Mouse (Mus musculus): ENCODE data around the gene Tfrc. TPM values are rescaled to one million over a fixed set of nuclear protein-coding genes. Genes with fewer than 3 reads are reported as not detected.
"Not testable (repeated sequence)": the region's sequence is repeated elsewhere in the genome, so short reads cannot be mapped to it uniquely, and the experiment has no call there.

Gene Tfrc
- polyA plus RNA-seq, 1 experiment from 2014 or later = 71.9 TPM

DNA sequence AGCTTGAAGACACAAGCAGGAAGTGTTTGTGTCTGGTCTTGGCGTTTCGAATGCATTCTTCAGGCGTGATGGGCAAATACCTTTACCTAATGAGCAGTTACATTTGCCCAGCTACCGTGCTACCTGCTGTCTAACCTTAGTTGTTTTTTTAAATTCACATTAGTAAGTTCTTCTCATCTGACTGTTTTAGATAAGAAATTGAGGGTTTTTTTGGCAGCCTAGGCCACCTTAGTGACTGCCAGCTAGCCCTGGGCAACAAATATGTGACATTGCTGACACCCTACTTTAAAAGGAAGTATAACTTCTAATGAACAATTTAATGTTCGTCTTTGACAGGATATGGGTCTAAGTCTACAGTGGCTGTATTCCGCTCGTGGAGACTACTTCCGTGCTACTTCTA, 19.4 kb downstream of the Tfrc start:
- Histone ChIP-seq H3K36me3 (peaks cover 100% of the 10 kb centered on the region), H3K27me3 (ENCODE audit: low read depth, poor library complexity, severe bottlenecking) (no peaks in the 10 kb centered on the region), H3K9me3 (replicated peaks) (no peaks in the 10 kb centered on the region), H3K27ac (replicated peaks) (no peak overlapping the region), H3K4me3 (no peak overlapping the region), H3K4me1 (no peaks in the 10 kb centered on the region)
- 97% methylated on average over 8 of the region's 8 CpGs for WGBS
- no peak for DNase-seq (ENCODE audit: low spot score)

DNA sequence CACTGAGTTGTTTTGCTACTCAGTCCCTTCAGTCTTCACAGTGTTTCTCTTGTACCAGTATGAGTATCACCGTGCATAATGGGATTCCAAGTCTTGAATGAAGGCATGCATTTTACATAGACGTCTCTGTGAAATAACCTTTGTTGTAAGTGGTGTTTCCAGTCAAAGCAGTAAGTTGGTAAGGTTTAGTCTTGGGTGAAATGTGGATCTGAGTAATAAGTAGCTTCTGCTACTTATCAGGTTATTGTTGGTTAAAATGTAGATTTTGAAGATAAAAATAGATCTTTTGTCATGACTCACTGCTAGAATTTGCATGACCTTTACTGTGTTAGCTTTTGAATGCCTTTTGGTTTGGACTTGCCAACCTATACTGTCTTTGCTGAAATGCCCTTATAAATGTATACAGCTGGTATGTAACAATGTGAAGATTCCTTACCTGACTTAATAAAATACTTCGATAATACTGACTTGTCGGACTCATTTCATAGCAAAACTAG, 23.7 kb downstream of the Tfrc start:
- WGBS = 88% methylated on average over 4 of the region's 4 CpGs
- DNase-seq (ENCODE audit: low spot score) = no peak
- H3K9me3 ChIP-seq (replicated peaks) = no peaks in the 10 kb centered on the region
- H3K36me3 ChIP-seq = peaks cover 59% of the 10 kb centered on the region
- H3K4me3 ChIP-seq = no peak overlapping the region
- H3K27ac ChIP-seq (replicated peaks) = no peak overlapping the region
- H3K4me1 ChIP-seq = 0 out of 2 replicates have a peak, but pooled peaks cover 4% of the 10 kb centered on the region
- H3K27me3 ChIP-seq (ENCODE audit: low read depth, poor library complexity, severe bottlenecking) = no peaks in the 10 kb centered on the region

DNA sequence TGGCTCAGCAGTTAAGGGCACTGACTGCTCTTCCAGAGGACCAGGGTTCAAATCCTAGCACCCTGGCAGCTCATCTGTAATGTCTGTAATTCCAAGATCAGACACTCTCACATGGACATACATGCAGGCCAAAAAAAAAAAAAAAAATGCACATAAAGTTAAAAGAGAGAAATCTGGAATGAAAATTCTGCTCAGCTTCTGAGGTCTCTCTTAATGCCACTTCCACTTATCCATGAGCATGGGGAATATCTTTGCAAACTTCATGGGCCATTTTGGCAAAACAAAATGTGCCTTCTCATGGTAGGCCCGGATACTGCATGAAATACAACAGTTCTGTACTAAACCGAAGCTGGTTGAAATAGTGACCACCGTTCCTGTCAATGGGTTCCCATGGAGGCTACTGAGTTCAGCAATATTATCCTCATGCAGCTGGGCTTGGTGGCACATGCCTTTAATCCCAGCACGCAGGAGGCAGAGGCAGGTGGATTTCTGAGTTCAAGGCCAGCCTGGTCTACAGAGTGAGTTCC, 24.8 kb downstream of the Tfrc start:
- H3K27me3 ChIP-seq (ENCODE audit: low read depth, poor library complexity, severe bottlenecking) = no peaks in the 10 kb centered on the region

DNA sequence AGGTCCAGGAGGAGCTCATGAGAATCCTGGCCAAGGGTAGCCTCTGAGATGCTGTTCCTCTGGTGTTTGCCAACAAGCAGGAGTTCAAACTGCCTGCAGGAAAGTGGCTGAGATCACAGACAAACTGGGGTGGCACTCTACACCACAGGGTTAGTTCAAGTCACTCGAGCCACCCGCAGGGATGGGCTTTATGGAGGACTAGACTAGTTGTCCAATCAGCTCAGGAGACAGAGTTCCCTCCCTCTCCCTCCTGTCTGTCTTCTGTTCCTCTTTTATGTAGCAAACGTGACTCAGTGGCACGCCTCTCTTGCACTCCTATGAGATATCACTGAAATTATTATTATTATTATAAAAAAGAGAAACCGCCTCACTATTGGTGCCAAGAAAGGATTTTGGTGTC, 25.5 kb downstream of the Tfrc start:
- Histone ChIP-seq H3K27me3 (ENCODE audit: low read depth, poor library complexity, severe bottlenecking) (no peaks in the 10 kb centered on the region), H3K4me1 (peaks cover 9% of the 10 kb centered on the region; the same call in 1 of the 2 replicates), H3K9me3 (replicated peaks) (no peaks in the 10 kb centered on the region), H3K36me3 (peaks cover 41% of the 10 kb centered on the region), H3K4me3 (no peak overlapping the region), H3K27ac (replicated peaks) (no peak overlapping the region)
- no peak for DNase-seq (ENCODE audit: low spot score)
- 87% methylated on average over 5 of the region's 5 CpGs for WGBS

More for the DNA sequence above, 24.8 kb downstream of the Tfrc start:
- Histone ChIP-seq H3K9me3 (replicated peaks) (no peaks in the 10 kb centered on the region), H3K36me3 (peaks cover 48% of the 10 kb centered on the region), H3K27ac (replicated peaks) (no peak overlapping the region), H3K4me1 (peaks cover 5% of the 10 kb centered on the region; the same call in 1 of the 2 replicates), H3K4me3 (no peak overlapping the region)
- no peak for DNase-seq (ENCODE audit: low spot score)
- WGBS = 92% methylated on average over 4 of the region's 4 CpGs

DNA sequence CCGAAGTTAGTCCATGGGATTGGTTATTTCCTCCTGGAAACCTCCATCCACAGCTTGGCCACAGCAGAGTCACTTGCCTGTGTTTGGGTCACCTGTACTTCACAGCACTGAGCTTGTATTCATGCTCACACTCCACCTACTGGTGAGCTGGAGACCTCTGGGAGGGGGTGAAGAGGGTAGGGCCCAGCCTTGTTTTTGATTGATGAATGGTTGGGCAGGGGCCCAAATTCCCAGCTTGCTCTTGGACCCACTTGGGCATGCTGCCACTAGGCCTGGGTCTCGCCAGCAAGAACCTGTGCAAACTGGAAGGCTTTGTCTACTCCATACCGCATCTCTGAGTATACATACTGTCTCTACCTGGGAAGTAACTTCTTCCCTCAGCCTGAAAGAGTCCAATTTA, 26.6 kb downstream of the Tfrc start:
- no peak for DNase-seq (ENCODE audit: low spot score)
- no peaks in the 10 kb centered on the region for H3K9me3 ChIP-seq (replicated peaks)

DNA sequence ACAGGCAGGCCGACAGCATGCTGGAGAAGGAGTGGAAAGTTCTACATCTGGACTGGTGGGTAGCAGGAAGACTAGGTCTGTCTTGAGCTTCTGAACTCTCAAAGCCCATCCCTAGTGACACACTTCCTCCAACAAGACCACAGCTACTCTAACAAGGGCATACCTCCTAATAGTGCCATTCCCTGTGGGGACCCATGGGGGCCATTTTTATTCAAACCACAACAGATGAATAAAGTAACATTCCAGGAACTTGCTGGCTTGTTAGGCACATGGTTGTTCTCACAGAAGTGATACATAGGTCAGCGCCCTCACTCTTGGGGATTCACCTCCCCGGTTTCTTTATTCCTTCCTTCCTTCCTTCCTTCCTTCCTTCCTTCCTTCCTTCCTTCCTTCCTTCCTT, 27.6 kb downstream of the Tfrc start:
- Histone ChIP-seq H3K4me3 (no peak overlapping the region), H3K9me3 (replicated peaks) (no peaks in the 10 kb centered on the region), H3K27me3 (ENCODE audit: low read depth, poor library complexity, severe bottlenecking) (no peaks in the 10 kb centered on the region), H3K27ac (replicated peaks) (no peak overlapping the region), H3K4me1 (peaks cover 9% of the 10 kb centered on the region; the same call in 1 of the 2 replicates), H3K36me3 (peaks cover 20% of the 10 kb centered on the region)
- DNase-seq (ENCODE audit: low spot score) = no peak
- 92% methylated on average over 3 of the region's 3 CpGs for WGBS

More for the DNA sequence above, 26.6 kb downstream of the Tfrc start:
- H3K4me3 ChIP-seq = no peak overlapping the region
- no peaks in the 10 kb centered on the region for H3K27me3 ChIP-seq (ENCODE audit: low read depth, poor library complexity, severe bottlenecking)
- peaks cover 9% of the 10 kb centered on the region; the same call in 1 of the 2 replicates for H3K4me1 ChIP-seq
- WGBS = 84% methylated on average over 3 of the region's 3 CpGs
- peaks cover 30% of the 10 kb centered on the region for H3K36me3 ChIP-seq
- no peak overlapping the region for H3K27ac ChIP-seq (replicated peaks)

DNA sequence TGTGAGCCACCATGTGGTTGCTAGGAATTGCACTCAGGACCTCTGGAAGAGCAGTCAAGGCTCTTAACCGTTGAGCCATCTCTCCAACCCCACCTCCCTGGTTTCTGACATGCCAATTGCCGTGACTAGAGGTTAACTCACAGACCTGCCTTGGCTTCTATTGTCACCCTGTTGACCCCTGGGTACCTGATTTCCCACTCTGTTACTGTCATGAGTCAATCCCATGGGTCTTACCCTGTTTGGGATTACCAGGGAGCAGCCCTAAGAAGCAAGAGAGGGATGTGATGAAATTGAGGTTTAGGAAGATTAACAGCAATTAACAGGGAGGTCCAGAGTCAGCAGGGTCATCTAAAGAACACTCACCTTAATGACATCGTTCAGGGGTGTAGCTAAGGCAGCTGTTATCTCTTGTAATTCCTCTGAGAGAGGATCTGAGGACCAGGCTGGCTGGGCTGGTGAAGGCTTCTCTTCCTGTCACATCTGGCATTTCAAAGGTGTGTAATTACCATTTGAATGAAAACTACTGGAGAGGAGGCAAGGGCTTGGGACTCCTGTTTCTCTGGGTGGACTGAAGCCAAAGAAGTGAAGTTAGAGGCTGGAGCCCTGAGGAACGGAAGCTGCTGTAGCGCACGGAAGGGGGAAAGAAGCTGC, 28.3 kb downstream of the Tfrc start:
- Histone ChIP-seq H3K27me3 (ENCODE audit: low read depth, poor library complexity, severe bottlenecking) (no peaks in the 10 kb centered on the region), H3K4me3 (no peak overlapping the region), H3K27ac (replicated peaks) (no peak overlapping the region), H3K9me3 (replicated peaks) (no peaks in the 10 kb centered on the region), H3K36me3 (peaks cover 13% of the 10 kb centered on the region), H3K4me1 (peaks cover 13% of the 10 kb centered on the region)
- no peak for DNase-seq (ENCODE audit: low spot score)
- WGBS = 45% methylated on average over 6 of the region's 6 CpGs

DNA sequence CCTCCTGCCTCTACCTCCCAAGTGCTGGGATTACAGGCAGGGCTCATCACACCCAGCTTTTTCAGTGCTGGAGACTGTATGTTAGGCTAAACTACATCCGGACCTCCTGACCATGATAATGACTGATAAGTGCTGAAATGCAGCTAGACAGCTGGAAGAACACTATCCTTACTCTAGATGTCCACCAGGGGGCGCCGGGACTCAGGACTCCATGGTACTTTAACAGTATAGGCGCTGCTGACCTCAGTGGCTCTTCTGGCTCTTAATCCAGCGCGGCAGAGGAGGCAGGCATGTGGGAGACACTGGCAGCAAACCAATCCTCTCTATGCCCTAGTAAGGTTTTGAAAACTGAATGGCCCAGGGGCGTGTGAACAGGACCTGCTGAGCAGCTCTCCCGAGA, 29.8 kb downstream of the Tfrc start:
- Histone ChIP-seq H3K9me3 (replicated peaks) (no peaks in the 10 kb centered on the region), H3K27me3 (ENCODE audit: low read depth, poor library complexity, severe bottlenecking) (no peaks in the 10 kb centered on the region), H3K4me3 (no peak overlapping the region), H3K36me3 (no peaks in the 10 kb centered on the region), H3K27ac (replicated peaks) (0 out of 2 replicates have a peak overlapping the region, but pooled peaks have one; percentile 38), H3K4me1 (peaks cover 20% of the 10 kb centered on the region)
- WGBS = 16% methylated on average over 8 of the region's 8 CpGs
- peak; percentile 86 for DNase-seq (ENCODE audit: low spot score)

DNA sequence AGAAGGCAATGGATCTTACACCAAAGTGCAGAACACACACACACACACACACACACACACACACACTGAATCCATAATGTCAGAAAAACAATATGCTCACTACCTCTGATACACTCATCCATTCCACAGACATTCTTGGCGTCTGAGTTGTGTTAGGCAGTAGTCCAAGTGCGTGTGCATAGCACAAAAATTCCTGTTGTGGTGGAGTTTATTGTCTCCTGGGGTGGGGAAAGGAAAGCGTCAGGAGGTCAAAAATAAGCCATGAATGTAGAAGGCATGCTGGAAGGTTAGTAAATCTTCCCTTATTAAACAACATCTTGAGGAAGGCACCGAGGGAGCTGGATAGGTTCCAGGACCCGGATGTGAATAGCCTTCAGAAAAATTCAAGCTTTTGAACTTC, 31.4 kb downstream of the Tfrc start:
- Histone ChIP-seq H3K27me3 (ENCODE audit: low read depth, poor library complexity, severe bottlenecking) (no peaks in the 10 kb centered on the region), H3K27ac (replicated peaks) (no peak overlapping the region), H3K4me1 (peaks cover 30% of the 10 kb centered on the region), H3K36me3 (no peaks in the 10 kb centered on the region), H3K4me3 (no peak overlapping the region), H3K9me3 (replicated peaks) (no peaks in the 10 kb centered on the region)
- 89% methylated on average over 5 of the region's 5 CpGs for WGBS
- DNase-seq (ENCODE audit: low spot score) = no peak

DNA sequence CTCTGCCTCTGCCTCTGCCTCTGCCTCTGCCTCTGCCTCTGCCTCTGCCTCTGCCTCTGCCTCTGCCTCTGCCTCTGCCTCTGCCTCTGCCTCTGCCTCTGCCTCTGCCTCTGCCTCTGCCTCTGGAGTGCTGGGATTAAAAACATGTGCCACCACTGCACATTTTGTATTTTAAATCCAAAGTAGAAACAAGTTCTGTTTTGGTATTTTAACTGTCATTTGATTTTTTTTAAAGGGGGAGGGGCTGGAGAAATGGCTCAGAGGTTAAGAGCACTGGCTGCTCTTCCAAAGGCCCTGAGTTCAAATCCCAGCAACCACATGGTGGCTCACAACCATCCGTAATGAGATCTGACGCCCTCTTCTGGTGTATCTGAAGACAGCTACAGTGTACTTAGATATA, 32.0 kb downstream of the Tfrc start:
- H3K27me3 ChIP-seq (ENCODE audit: low read depth, poor library complexity, severe bottlenecking); H3K27ac ChIP-seq (replicated peaks); H3K9me3 ChIP-seq (replicated peaks); H3K36me3 ChIP-seq; DNase-seq (ENCODE audit: low spot score); H3K4me3 ChIP-seq: not testable (repeated sequence)
- H3K4me1 ChIP-seq = peaks cover 36% of the 10 kb centered on the region
- WGBS = 70% methylated on average over 2 of the region's 2 CpGs

DNA sequence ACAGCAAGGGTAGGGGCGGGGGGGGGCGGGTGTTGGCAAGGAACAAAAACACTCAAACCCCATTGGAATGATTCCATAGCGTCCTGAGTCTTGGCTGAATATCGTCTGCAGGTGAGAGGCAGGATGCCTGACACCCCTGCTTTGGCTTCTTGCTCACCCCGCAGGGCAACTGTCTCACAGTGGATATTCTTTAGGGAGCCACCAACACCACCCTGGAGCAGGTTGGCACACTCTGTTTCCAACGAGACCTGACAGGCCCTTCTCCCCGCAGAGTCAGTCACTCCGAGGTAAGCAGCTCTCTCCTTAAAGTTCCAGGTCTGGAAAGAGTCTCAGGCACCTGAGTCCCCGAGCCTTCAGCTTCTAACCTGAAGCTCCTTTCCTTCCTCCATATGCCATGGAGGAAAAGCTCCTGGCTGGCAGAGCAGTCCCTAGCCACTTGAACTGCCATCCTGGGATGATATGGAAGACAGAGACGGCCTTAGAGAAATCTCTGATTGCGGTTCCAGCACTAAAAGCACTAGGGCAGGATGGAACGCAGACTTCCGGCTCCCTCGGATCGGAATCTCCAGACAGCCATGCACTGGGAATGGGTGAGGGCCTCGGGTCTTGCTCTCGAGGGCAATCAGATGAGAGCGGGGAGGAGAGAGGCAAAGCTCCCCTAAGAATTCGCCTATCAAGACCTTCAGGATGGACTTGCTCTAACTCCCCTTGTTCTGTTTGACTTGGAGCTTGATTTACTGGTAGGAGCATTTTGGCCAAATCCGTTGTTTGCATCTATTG, 32.9 kb downstream of the Tfrc start:
- Histone ChIP-seq H3K27ac (replicated peaks) (no peak overlapping the region; the same call in 1 of the 2 replicates), H3K4me1 (peaks cover 45% of the 10 kb centered on the region)

DNA sequence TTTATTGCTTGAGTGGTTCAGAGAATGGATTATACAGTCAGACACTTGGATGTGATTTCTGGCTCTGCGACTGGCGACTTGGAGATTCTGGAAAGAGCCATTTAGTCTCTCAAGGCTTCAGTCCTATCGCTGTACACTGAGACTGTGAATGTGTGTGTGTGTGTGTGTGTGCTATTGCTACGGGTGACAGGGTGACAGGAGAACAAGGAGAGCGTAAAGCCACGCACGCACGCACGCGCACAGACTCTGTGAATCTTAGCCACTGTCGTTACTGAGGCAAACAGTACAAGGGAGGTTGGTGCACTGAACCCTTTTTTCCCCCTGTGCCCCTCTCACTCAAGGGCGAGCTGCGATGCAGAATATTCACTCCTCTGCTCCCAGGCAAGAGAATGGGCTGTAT, 33.6 kb downstream of the Tfrc start:
- DNase-seq (ENCODE audit: low spot score) = no peak
- 0 out of 2 replicates have a peak, but pooled peaks cover 3% of the 10 kb centered on the region for H3K36me3 ChIP-seq
- WGBS = 74% methylated on average over 13 of the region's 13 CpGs
- H3K9me3 ChIP-seq (replicated peaks) = no peaks in the 10 kb centered on the region
- H3K27me3 ChIP-seq (ENCODE audit: low read depth, poor library complexity, severe bottlenecking) = no peaks in the 10 kb centered on the region; the same call in 1 of the 2 replicates
- H3K4me1 ChIP-seq = peaks cover 43% of the 10 kb centered on the region
- H3K4me3 ChIP-seq = no peak overlapping the region
- no peak overlapping the region for H3K27ac ChIP-seq (replicated peaks)

More for the DNA sequence above, 32.9 kb downstream of the Tfrc start:
- no peak for DNase-seq (ENCODE audit: low spot score)
- Histone ChIP-seq H3K9me3 (replicated peaks) (no peaks in the 10 kb centered on the region), H3K36me3 (0 out of 2 replicates have a peak, but pooled peaks cover 3% of the 10 kb centered on the region), H3K4me3 (no peak overlapping the region), H3K27me3 (ENCODE audit: low read depth, poor library complexity, severe bottlenecking) (no peaks in the 10 kb centered on the region; the same call in 1 of the 2 replicates)
- 75% methylated on average over 18 of the region's 20 CpGs for WGBS

Data from midbrain, embryonic 10.5 days (tissue).